Mouse (Mus musculus): ENCODE results near the gene Atp5b. TPM values are rescaled to one million over a fixed set of nuclear protein-coding genes. Genes with fewer than 3 reads are reported as not detected.
A peak's percentile ranks its signal among the peaks of the same experiment; 100 is the strongest.
"Not testable (repeated sequence)": the region's sequence is repeated elsewhere in the genome, so short reads cannot be mapped to it uniquely, and the experiment has no call there.

Atp5b gene
- polyA plus RNA-seq, 1 experiment from 2014 or later = 2,117 TPM

DNA sequence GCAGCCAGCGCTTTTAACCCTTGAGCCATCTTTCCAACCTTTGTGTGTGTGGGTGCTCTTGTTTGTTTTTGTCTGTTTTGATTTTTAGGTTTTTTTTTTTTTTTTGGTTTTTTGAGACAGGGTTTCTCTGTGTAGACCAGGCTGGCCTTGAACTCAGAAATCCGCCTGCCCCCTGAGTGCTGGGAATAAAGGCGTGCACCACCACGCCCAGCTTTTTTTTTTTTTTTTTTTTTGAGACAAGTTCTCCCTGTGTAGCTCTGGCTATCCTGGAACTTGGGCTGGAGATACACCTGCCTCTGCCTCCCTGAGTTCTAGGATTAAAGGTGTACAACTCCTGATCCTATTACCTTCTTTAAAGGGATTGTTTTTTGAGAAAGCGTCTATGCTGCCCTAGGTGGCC is 22.0 kb upstream of the Atp5b start:
- WGBS = 85% methylated on average over 5 of the region's 5 CpGs
- peak overlapping the region; percentile 76 for H3K4me2 ChIP-seq (ENCODE audit: low read depth, low read length)
- peaks cover 18% of the 10 kb centered on the region for H3K4me1 ChIP-seq (replicated peaks; ENCODE audit: control insufficient read depth, insufficient read depth, low read length)
- no peaks in the 10 kb centered on the region for H3K9me3 ChIP-seq (ENCODE audit: control insufficient read depth, low read length)
- no peak overlapping the region for H3K27ac ChIP-seq (ENCODE audit: low read length)
- peak overlapping the region; percentile 98 for H3K4me3 ChIP-seq (ENCODE audit: low read length)
- no peaks in the 10 kb centered on the region for H3K27me3 ChIP-seq (ENCODE audit: control insufficient read depth, insufficient read depth, low read depth, low read length)
- no peak for ATAC-seq (ENCODE audit: low read depth)
- H3K9ac ChIP-seq (ENCODE audit: low read length) = peak overlapping the region; percentile 89
- H3K36me3 ChIP-seq (ENCODE audit: control insufficient read depth, insufficient read depth, low read length) = peaks cover 8% of the 10 kb centered on the region

DNA sequence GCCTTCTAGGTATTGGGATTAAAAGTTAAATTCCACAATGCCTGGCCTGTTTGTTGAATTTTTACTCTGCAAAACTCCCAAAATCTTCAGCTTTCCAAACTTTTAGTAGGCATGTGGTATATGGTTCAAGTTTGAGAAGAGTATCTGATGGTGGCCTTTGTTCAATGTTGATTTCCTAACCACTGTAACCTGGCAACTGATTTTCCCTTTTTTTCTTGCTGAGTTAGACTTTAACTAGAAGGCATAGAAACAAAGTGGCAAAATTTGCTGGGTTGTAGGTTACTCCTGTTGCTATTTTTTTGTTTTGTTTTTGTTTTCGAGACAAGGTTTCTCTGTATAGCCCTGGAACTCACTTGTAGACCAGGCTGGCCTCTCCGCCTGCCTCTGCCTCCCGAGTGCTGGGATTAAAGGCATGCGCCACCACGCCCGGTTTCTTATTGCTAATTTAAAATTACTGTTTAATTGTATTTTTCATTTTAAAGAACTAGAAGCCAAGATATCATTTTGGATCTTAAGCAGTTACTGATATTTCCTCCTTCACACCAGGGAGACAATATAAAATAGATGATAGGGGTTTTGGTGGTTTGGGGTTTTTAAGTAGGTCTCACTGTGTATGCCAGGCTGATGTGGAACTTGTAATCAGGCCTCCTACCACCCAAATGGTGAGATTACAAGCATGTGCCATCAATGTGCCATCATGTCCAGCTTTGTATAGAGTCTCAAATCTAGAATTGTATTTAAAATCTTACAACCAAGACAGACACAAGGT is 20.7 kb upstream of the Atp5b start:
- no peak for ATAC-seq (ENCODE audit: low read depth)
- H3K27ac ChIP-seq (ENCODE audit: low read length) = no peak overlapping the region
- H3K9ac ChIP-seq (ENCODE audit: low read length) = no peak overlapping the region
- H3K9me3 ChIP-seq (ENCODE audit: control insufficient read depth, low read length) = no peaks in the 10 kb centered on the region
- no peak overlapping the region for H3K4me3 ChIP-seq (ENCODE audit: low read length)
- no peak overlapping the region for H3K4me2 ChIP-seq (ENCODE audit: low read depth, low read length)
- H3K27me3 ChIP-seq (ENCODE audit: control insufficient read depth, insufficient read depth, low read depth, low read length) = no peaks in the 10 kb centered on the region
- peaks cover 18% of the 10 kb centered on the region for H3K4me1 ChIP-seq (replicated peaks; ENCODE audit: control insufficient read depth, insufficient read depth, low read length)
- WGBS = 94% methylated on average over 6 of the region's 6 CpGs
- H3K36me3 ChIP-seq (ENCODE audit: control insufficient read depth, insufficient read depth, low read length) = peaks cover 8% of the 10 kb centered on the region

DNA sequence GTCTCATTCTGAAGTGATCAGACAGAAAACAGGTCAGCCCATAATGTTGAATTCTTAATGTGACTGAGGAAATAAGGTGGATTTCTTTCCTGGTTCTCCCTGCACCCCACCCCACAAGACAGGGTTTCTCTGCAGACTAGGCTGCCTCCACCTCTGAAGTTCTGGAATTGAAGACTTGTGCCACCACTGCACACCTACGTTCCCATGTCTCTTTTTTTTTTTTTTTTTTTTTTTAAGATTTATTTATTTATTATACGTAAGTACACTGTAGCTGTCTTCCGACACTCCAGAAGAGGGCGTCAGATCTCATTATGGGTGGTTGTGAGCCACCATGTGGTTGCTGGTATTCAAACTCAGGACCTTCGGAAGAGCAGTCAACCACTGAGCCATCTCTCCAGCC is 17.0 kb upstream of the Atp5b start:
- peaks cover 6% of the 10 kb centered on the region for H3K4me1 ChIP-seq (replicated peaks; ENCODE audit: control insufficient read depth, insufficient read depth, low read length)
- H3K9me3 ChIP-seq (ENCODE audit: control insufficient read depth, low read length) = no peaks in the 10 kb centered on the region
- no peak overlapping the region for H3K4me2 ChIP-seq (ENCODE audit: low read depth, low read length)
- no peak overlapping the region for H3K9ac ChIP-seq (ENCODE audit: low read length)
- no peak overlapping the region for H3K27ac ChIP-seq (ENCODE audit: low read length)
- H3K36me3 ChIP-seq (ENCODE audit: control insufficient read depth, insufficient read depth, low read length) = peaks cover 29% of the 10 kb centered on the region
- no peak overlapping the region for H3K4me3 ChIP-seq (ENCODE audit: low read length)
- WGBS = 77% methylated on average over 5 of the region's 5 CpGs
- no peaks in the 10 kb centered on the region for H3K27me3 ChIP-seq (ENCODE audit: control insufficient read depth, insufficient read depth, low read depth, low read length)
- ATAC-seq (ENCODE audit: low read depth) = no peak

DNA sequence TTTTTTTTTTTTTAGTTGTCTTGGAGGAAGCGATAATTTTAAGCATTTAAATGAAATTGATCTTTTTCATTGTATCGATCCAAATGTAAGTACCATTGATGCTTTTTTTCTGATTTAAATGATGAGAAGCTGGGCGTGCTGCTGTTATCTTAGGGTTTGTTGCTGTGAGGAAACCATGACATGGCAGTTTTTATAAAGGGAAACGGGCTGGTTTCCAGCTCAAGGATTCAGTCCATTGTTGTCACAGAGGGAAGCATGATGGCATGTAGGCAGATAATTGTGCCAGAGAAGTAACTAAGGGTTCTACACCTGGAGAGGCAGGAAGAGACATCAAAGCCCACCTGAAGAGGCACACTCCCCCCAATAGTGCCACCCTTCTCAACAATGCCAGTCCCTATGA is 13.9 kb upstream of the Atp5b start:
- Histone ChIP-seq H3K9me3 (ENCODE audit: control insufficient read depth, low read length) (no peaks in the 10 kb centered on the region), H3K27ac (ENCODE audit: low read length) (no peak overlapping the region), H3K36me3 (ENCODE audit: control insufficient read depth, insufficient read depth, low read length) (peaks cover 44% of the 10 kb centered on the region), H3K9ac (ENCODE audit: low read length) (no peak overlapping the region), H3K4me3 (ENCODE audit: low read length) (no peak overlapping the region), H3K4me2 (ENCODE audit: low read depth, low read length) (no peak overlapping the region), H3K27me3 (ENCODE audit: control insufficient read depth, insufficient read depth, low read depth, low read length) (no peaks in the 10 kb centered on the region), H3K4me1 (replicated peaks; ENCODE audit: control insufficient read depth, insufficient read depth, low read length) (no peaks in the 10 kb centered on the region)
- 88% methylated on average over 4 of the region's 4 CpGs for WGBS
- ATAC-seq (ENCODE audit: low read depth) = no peak

DNA sequence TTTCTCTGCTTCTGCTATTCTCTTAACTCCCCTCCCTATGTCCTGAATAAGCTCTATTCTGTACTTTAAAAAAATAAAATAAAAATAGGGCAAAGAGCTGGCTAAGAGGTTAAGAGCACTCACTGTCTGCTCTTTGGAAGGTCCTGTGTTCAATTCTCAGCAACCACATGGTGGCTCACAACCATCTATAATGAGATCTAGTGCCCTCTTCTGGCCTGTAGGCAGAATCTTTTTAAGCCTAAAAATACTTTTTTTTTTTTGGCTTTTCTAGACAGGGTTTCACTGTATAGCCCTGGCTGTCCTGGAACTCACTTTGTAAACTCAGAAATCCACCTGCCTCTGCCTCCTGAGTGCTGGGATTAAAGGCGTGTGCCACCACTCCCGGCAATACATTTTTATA is 12.6 kb upstream of the Atp5b start:
- H3K4me1 ChIP-seq (replicated peaks; ENCODE audit: control insufficient read depth, insufficient read depth, low read length); H3K27ac ChIP-seq (ENCODE audit: low read length); H3K4me3 ChIP-seq (ENCODE audit: low read length); H3K4me2 ChIP-seq (ENCODE audit: low read depth, low read length); H3K27me3 ChIP-seq (ENCODE audit: control insufficient read depth, insufficient read depth, low read depth, low read length); H3K9ac ChIP-seq (ENCODE audit: low read length); ATAC-seq (ENCODE audit: low read depth); H3K9me3 ChIP-seq (ENCODE audit: control insufficient read depth, low read length): not testable (repeated sequence)
- 92% methylated on average over 2 of the region's 2 CpGs for WGBS
- peaks cover 48% of the 10 kb centered on the region for H3K36me3 ChIP-seq (ENCODE audit: control insufficient read depth, insufficient read depth, low read length)

DNA sequence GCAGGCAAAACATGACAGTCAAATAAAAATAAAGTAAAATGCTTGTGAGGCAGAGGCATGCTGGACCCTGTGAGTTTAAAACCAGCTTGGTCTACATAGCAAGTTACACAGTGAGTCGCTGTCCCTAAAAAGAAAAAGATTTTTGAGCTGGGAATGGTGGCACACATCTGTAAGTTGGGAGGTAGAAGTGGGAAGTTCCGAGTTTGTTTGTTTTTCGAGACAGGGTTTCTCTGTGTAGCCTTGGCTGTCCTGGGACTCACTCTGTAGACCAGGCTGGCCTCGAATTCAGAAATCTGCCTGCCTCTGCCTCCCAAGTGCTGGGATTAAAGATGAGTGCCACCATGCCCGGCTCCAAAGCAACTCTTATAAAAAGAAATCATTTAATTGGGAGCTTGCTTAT is 4.8 kb upstream of the Atp5b start:
- not testable (repeated sequence) for ATAC-seq (ENCODE audit: low read depth); H3K4me2 ChIP-seq (ENCODE audit: low read depth, low read length); H3K4me1 ChIP-seq (replicated peaks; ENCODE audit: control insufficient read depth, insufficient read depth, low read length); H3K27me3 ChIP-seq (ENCODE audit: control insufficient read depth, insufficient read depth, low read depth, low read length); H3K27ac ChIP-seq (ENCODE audit: low read length); H3K9ac ChIP-seq (ENCODE audit: low read length); H3K9me3 ChIP-seq (ENCODE audit: control insufficient read depth, low read length); H3K4me3 ChIP-seq (ENCODE audit: low read length)
- peaks cover 19% of the 10 kb centered on the region for H3K36me3 ChIP-seq (ENCODE audit: control insufficient read depth, insufficient read depth, low read length)
- WGBS = 77% methylated on average over 5 of the region's 5 CpGs

DNA sequence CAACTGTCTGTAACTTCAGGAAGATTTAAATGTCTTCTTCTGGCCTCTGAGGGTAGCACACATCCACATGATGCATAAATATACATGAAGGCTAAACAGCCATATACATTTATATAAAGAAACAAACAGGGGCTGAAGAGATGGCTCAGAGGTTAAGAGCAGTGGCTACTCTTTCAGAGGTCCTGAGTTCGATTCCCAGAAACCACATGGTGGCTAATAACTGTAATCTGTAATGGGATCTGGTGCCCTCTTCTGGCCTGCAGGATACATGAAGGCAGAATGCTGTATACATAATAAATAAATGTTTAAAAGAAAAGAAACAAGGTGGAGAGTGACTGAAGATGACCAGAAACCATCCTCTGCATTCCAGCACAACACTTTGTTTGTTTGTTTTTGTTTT is 2.6 kb upstream of the Atp5b start:
- peaks cover 16% of the 10 kb centered on the region for H3K36me3 ChIP-seq (ENCODE audit: control insufficient read depth, insufficient read depth, low read length)
- no peaks in the 10 kb centered on the region for H3K27me3 ChIP-seq (ENCODE audit: control insufficient read depth, insufficient read depth, low read depth, low read length)
- H3K9ac ChIP-seq (ENCODE audit: low read length) = no peak overlapping the region
- WGBS = 79% methylated on average over 1 of the region's 1 CpGs
- ATAC-seq (ENCODE audit: low read depth) = no peak
- peaks cover 9% of the 10 kb centered on the region; the same call in 1 of the 2 replicates for H3K4me1 ChIP-seq (replicated peaks; ENCODE audit: control insufficient read depth, insufficient read depth, low read length)
- no peak overlapping the region for H3K4me3 ChIP-seq (ENCODE audit: low read length)
- H3K4me2 ChIP-seq (ENCODE audit: low read depth, low read length) = no peak overlapping the region
- H3K27ac ChIP-seq (ENCODE audit: low read length) = no peak overlapping the region
- no peaks in the 10 kb centered on the region for H3K9me3 ChIP-seq (ENCODE audit: control insufficient read depth, low read length)

DNA sequence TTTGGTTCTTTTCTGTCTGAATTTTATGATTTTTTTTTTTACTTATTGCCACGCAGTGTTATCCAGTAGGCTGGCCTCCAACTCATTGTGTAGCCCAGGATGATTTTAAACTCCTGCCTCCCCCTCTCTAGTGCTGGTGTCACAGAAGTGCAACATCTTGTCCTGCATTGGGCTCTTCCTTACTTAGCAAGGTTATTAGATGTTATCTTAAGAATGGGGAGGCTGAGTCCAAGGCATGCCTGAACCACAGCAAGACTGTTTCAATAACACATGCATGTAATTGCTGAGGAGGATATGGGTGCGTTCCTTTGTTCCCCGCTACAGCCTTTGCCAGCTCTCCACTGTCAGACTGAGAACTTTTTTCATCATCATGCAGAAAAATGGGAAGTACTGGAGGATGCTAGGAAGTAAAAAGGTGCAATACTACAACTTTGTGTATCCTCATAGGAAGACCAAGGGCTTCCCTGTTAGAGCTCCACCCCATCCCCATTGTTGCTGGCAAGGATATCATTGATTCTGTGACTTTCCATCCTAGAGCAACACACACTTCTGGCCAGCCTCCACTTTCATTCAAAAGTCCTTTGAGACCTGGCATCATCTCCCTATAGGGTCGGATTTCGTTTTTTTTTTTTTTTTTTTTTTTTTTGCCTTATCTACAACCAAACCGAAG is 1.1 kb upstream of the Atp5b start:
- WGBS = 45% methylated on average over 6 of the region's 6 CpGs
- H3K27ac ChIP-seq (ENCODE audit: low read length) = no peak overlapping the region
- peak overlapping the region; percentile 67 for H3K9ac ChIP-seq (ENCODE audit: low read length)

DNA sequence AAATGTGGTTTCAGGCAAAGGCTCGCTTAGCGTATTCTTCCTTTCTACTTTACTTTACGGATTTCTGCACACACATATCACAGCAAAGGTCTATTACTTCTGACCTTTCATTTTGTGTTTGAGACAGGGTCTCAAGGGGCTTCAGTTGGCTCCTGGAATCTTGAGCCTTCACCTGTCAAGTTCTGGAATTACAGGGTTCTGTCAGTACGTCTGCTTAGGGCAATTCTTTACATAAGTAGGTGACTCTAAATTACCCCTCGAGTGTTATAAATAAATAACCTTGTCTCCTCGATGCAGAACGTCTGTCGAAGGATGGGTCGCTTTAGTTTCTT is 630 bp upstream of the Atp5b start:
- H3K36me3 ChIP-seq (ENCODE audit: control insufficient read depth, insufficient read depth, low read length) = peaks cover 24% of the 10 kb centered on the region
- peak overlapping the region; percentile 34 for H3K27ac ChIP-seq (ENCODE audit: low read length)
- H3K9me3 ChIP-seq (ENCODE audit: control insufficient read depth, low read length) = no peaks in the 10 kb centered on the region
- H3K4me1 ChIP-seq (replicated peaks; ENCODE audit: control insufficient read depth, insufficient read depth, low read length) = peaks cover 9% of the 10 kb centered on the region; the same call in 1 of the 2 replicates
- H3K27me3 ChIP-seq (ENCODE audit: control insufficient read depth, insufficient read depth, low read depth, low read length) = no peaks in the 10 kb centered on the region
- 9% methylated on average over 9 of the region's 9 CpGs for WGBS
- peak overlapping the region; percentile 100 for H3K4me3 ChIP-seq (ENCODE audit: low read length)
- ATAC-seq (ENCODE audit: low read depth) = no peak
- H3K4me2 ChIP-seq (ENCODE audit: low read depth, low read length) = peak overlapping the region; percentile 73
- peak overlapping the region; percentile 67 for H3K9ac ChIP-seq (ENCODE audit: low read length)

More for the DNA sequence above, 1.1 kb upstream of the Atp5b start:
- Histone ChIP-seq H3K4me3 (ENCODE audit: low read length) (peak overlapping the region; percentile 100), H3K4me1 (replicated peaks; ENCODE audit: control insufficient read depth, insufficient read depth, low read length) (peaks cover 9% of the 10 kb centered on the region; the same call in 1 of the 2 replicates), H3K9me3 (ENCODE audit: control insufficient read depth, low read length) (no peaks in the 10 kb centered on the region), H3K27me3 (ENCODE audit: control insufficient read depth, insufficient read depth, low read depth, low read length) (no peaks in the 10 kb centered on the region), H3K36me3 (ENCODE audit: control insufficient read depth, insufficient read depth, low read length) (peaks cover 29% of the 10 kb centered on the region), H3K4me2 (ENCODE audit: low read depth, low read length) (peak overlapping the region; percentile 73)
- ATAC-seq (ENCODE audit: low read depth) = no peak
